Mouse (Mus musculus): Measurements from ENCODE around the gene Chchd6. TPM values are rescaled to one million over a fixed set of nuclear protein-coding genes. Genes with fewer than 3 reads are reported as not detected.

Gene Chchd6
- total RNA-seq, 2 experiments from 2014 or later = 2.3 to 2.6 TPM

GRCm38 (mm10) chr6:89364342-89364741, 231.1 kb downstream of the Chchd6 start:
- intact Hi-C loops (cut with DNase I) = loop anchor here (5.0 kb wide), 4 partner anchors 37 to 432 kb away; no protein-coding TSS in a partner anchor
- DNase-seq = no peak

DNA sequence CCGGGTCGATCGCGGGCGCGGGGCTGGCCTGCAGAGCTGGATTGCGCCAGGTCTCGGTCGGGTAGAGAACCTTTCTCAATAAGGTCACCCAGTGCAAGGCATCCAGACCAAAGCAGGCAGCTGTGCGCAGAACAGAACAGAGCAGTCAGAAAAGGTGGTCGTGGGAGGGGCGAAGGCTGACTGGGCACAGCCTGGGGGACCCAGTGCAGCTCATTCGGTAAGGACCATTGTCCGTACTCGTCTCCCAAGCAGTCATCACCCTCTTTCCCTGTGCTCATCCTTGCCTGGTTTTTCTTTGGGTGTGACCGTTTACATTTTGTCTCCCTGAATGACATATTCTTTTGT, 232.4 kb downstream of the Chchd6 start:
- no peak for DNase-seq
- intact Hi-C loops (cut with DNase I) = loop anchor here (2.0 to 5.0 kb wide), 5 partner anchors 36 to 431 kb away; no protein-coding TSS in a partner anchor

DNA sequence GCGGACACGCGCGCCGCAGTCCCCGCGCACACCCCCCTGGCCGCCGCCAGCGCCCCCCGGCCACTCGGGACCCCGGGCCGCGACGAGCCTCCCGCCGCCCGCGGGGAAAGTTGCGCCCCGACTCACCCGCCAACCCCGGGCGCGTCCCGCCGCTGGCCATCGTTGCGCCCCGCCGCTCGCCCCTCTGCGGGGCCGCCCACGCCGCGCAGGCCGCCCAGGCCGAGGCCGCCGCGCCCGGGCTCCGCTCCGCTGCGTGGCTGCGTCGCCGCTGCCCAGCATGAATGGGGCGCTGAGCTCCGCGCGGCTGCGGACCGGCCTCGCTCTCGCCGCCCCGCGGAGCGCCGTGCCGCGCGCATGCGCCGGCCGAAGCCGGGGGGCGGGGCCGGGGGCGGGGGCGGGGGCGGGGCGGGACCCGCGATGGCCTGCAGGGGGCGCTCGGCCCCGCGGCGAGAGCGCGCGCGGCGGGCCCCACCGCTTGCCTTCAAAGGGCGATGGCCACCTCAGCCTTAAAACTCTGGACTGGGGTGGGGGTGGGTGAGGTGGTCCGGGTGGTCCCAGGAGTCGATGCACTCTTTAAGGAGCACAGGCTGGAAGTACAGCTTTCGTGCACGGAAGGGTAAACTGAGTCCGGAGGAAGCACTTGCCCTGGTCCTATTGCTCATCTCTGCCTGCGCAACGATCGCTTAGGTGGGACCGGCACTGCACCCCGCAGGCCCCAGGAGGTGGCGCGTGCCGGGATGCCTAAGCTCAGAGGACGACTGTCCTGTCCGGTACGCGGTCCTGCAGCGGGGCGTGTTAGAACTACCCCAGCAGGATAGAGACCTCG, 233.0 kb downstream of the Chchd6 start, which contains the start of gene Plxna1:
Gene Plxna1, minus strand, starts transcription at position 340 of the 826 bp plus-strand sequence.
- intact Hi-C loops (cut with DNase I) = loop anchor here (2.0 to 5.0 kb wide), 5 partner anchors 35 to 430 kb away; no protein-coding TSS in a partner anchor
- DNase-seq = peak in 1 of 2 experiments; percentile 64

DNA sequence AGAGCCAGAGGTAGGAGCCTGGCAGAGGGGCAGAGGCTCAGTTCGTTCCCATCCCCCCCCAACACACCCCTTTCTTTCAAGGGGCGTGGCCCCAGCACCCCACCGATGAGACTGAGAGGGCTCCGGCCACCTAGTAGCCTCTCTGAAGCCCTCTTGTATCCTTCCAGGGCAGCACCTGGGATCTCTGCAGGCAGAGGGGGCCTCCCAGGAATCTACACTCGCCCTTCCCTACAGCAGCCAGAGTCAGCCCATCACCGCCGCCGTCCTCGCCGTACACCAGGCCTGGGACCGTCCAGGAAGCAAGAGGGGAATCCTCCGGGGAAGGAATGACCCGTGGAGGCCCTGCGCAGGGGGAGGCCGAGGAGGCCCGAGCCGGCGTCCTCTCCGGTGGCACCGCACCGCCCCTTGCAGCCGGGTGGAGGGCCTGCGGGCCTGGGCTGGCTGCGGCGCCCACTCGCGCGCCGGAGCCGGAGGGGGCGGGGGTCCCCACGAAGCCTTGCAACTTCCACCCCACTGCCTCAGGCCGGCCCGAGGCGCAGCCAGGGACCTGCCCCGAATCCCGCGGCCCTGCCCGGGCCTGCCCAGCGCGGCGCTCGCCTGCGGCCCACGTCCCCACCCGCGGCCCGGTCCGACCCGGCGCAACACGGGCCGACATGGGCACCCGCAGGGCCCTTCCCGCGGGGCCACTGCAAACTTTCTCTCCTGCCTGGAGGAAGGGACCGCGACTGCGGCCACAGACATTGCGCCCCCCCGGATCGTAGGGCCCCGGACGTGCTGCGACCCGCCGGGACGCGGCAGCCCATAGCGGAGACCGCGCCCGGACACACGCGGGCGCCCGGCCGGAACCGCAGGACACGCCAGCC, 233.8 kb downstream of the Chchd6 start:
- peak in 1 of 2 experiments; percentile 56 for DNase-seq
- intact Hi-C loops (cut with DNase I) = loop anchor here (2.0 to 5.0 kb wide), 5 partner anchors 34 to 429 kb away; no protein-coding TSS in a partner anchor

GRCm38 (mm10) chr6:89360709-89361417, 234.6 kb downstream of the Chchd6 start:
- intact Hi-C loops (cut with DNase I) = loop anchor here (5.0 kb wide), 4 partner anchors 34 to 429 kb away; no protein-coding TSS in a partner anchor
- no peak for DNase-seq

DNA sequence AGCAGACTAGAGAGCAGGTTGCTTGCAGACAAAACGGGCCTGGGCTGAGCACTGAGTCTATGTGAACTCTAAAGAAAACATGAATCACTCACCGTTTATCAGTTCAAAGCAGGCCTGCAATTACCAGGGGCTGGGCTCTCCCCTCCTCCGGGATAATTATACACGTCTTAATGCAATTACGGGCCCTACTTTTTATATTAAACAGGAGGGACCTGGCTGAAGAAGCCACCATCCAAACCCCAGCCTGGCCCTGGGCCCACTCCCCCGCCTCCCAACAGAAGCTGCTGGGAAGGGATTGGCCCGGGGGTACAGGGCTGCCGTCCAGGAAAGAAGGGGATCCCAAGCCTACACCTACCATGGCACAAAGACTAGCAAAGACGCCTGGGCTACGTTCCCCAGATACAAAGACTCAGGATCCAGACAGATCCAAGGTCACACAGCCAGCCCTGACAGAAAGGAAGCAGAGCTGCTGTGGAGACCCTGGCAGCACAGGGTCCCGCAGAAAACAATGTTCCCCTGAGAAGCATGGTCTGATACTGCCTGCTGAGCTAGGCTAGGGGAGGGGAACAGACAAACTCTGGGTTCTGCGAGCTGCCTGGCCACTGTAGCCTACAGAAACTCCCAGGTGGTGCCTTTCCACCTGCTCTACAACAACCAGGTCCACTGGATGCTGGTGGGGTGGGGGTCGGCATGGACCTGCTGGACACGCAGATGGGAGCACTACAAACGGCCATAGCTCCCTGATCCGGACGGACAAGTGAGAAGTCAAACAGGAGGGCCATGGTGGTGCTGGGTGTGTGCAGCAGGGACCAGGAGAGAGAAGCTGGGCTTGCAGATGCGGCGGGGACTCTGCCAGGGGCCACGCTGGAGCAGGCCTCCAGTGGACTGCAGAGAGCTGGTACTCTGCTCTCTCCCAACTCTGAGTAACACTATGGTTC, 235.4 kb downstream of the Chchd6 start:
- no peak for DNase-seq
- intact Hi-C loops (cut with DNase I) = loop anchor here (5.0 kb wide), 4 partner anchors 33 to 428 kb away; no protein-coding TSS in a partner anchor

GRCm38 (mm10) chr6:89359192-89359591, 236.3 kb downstream of the Chchd6 start:
- intact Hi-C loops (cut with DNase I) = no loop called here
- no peak for DNase-seq

GRCm38 (mm10) chr6:89355661-89356060, 239.8 kb downstream of the Chchd6 start:
- no peak for DNase-seq
- intact Hi-C loops (cut with DNase I) = no loop called here

DNA sequence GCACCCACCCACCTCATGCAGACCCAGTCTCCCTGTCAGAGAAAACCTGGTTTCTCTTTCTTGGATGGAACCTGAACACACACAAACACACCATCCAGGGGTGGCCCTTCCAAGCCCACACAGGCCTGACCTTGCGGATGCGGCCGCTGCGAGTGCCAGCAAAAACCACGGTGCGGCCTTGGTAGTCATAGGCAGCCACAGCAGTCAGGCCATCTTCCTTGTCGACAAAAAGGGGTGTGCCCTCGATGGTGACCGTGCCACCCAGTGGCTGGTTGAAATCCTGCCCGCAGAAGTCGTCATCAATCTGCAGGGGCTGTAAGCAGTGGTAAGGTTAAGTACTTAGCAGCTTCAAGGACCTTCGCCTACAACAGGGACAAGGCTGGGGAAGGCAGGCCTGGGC, 240.7 kb downstream of the Chchd6 start:
- DNase-seq = no peak
- intact Hi-C loops (cut with DNase I) = no loop called here

GRCm38 (mm10) chr6:89354076-89354475, 241.4 kb downstream of the Chchd6 start:
- intact Hi-C loops (cut with DNase I) = no loop called here
- no peak for DNase-seq

GRCm38 (mm10) chr6:89353101-89353500, 242.4 kb downstream of the Chchd6 start:
- DNase-seq = no peak
- intact Hi-C loops (cut with DNase I) = no loop called here

GRCm38 (mm10) chr6:89351441-89352137, 243.9 kb downstream of the Chchd6 start:
- DNase-seq = peak in 1 of 2 experiments; percentile 43
- intact Hi-C loops (cut with DNase I) = no loop called here

DNA sequence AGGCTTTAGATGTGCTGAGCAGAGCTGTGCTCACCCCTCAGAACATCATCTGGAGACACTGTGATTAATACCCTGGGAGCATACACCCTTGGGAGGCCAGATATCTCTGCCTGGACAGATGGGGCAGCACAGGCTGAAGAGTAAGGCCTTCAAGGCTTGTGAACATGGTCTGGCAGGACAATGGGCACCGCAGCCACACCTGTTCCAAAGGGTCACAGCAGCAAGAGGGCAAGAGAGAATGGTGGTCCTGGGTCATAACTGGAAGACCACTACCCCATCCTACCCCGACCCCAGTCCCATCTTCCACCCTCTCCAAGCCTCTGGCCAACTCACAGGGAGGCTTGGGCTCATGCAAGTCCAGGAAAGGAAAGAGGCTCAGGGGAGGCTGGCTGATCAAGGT, 244.9 kb downstream of the Chchd6 start:
- DNase-seq = no peak
- intact Hi-C loops (cut with DNase I) = no loop called here

DNA sequence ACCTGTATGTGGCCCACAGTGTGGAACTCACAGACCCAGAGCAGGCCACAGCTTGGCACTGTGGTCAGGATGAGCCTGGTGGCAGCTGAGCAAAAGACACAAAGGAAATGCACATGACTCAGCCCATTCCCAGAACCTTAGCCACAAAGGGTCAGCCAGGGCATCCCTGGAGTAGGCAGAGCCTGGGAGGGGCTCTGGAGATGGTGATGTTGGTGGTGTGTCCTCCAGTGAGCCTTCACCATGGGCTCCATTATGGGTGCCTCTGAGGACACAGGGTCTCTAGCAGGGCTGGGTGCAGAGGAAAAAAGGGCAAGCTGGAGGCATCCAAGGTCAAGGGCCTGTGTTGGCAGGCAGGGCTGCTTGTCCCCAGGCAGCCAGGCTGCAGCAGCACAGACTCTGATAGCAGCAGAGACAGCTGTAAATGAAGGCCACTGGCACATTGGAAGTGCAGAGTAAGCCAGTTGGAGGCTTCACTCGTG, 245.4 kb downstream of the Chchd6 start:
- intact Hi-C loops (cut with DNase I) = no loop called here
- DNase-seq = no peak

GRCm38 (mm10) chr6:89348363-89348762, 247.1 kb downstream of the Chchd6 start:
- intact Hi-C loops (cut with DNase I) = no loop called here
- DNase-seq = no peak

DNA sequence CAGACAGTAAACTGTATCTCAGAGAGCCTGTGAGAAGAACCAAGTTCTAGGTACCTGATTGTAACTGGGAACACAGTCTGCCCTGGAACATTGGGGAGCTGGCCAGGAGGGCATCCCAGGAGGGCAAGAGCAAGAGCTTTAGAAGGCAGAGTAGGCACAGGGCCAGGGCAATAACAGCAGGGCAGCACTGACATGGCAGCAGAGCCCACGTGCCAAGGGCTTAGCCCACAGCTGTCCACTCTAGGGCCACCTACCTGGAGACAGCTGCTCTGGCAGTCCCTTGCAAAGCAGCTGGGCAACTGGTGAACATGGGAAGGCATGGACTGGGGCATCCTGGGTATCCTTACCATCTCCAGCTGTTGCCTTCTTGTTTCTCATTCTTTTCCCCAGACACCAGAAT, 247.7 kb downstream of the Chchd6 start:
- intact Hi-C loops (cut with DNase I) = no loop called here
- DNase-seq = no peak

DNA sequence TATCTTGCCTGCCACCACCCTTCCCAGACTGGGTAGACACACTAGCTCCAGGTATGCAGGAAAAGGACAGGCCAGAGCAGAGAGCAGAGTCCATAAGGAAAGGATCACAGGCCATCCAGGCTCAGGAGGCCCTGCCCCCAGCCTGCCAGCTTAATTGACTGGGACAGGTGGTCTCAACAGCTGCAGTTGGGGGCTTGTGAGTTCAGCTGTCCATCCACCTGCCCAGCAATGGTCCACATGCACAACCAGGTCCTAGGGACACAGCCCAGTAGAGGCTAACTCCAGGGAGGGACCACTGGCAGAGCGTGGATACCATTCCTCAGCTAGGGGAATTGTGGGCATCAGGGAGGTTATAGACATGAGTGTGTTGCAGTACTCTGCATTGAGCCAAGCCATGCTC, 249.6 kb downstream of the Chchd6 start:
- DNase-seq = no peak
- intact Hi-C loops (cut with DNase I) = no loop called here

- intact Hi-C loops (cut with DNase I) = no loop called here
- no peak for DNase-seq
Observed at GRCm38 (mm10) chr6:89345486-89345785, 250.0 kb downstream of the Chchd6 start.

All from gastrocnemius, postnatal 36 days (tissue).